Mouse (Mus musculus) monocyte, adult 5-6 weeks (primary cell): ENCODE results near the gene Kpna4. TPM values are rescaled to one million over a fixed set of nuclear protein-coding genes. Genes with fewer than 3 reads are reported as not detected.
"Not testable (repeated sequence)": the region's sequence is repeated elsewhere in the genome, so short reads cannot be mapped to it uniquely, and the experiment has no call there.

Source experiments
- ATAC-seq: fragments of 153-309, 156-312 bp; replicated peaks from 2 replicates; pipeline ENCODE4 v1.8.0; 2017; ENCODE audit warnings: mild to moderate bottlenecking; ENCODE audit not compliant: low TSS enrichment, insufficient number of reproducible peaks, severe bottlenecking, poor library complexity, low FRiP score
- total RNA-seq: library from RNA; stranded (forward); fragments of 200-1000, 200-491, 200-594 nt; gene quantifications from 3 replicates; pipeline ENCODE4 v1.2.3, GENCODE M21; 2017

Kpna4 gene
- total RNA-seq, 1 experiment from 2014 or later: 173 TPM

DNA sequence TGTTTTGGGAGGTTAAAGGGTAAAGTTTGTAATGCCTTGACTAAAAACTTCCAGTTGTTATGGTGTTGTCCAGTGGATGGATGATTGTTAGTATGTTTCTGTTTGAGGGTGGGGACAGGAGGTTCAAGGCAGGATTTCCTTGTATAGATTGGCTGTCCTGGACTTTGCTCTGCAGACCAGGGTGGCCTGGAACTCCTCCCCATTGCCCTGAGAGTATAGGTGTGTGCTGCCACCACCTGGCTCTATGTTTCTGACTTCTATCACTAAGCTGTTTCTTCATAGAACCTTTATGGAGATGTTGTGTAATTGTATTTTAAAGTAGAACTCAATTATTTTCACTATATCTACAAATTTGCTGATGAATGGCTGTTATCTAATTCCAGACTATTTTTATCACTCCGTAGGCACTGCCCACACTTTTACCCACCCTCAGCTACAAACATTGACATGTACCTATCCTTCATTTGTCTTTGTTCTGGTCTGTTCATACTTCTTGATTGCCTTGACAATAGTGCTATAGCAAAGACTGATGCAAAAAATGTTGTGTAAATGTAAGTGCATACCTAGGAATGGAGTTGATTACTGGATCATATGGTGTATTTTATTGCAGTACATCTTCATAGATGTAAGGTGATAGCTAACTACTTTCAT is 100.7 kb downstream of the Kpna4 start:
- ATAC-seq: no peak

DNA sequence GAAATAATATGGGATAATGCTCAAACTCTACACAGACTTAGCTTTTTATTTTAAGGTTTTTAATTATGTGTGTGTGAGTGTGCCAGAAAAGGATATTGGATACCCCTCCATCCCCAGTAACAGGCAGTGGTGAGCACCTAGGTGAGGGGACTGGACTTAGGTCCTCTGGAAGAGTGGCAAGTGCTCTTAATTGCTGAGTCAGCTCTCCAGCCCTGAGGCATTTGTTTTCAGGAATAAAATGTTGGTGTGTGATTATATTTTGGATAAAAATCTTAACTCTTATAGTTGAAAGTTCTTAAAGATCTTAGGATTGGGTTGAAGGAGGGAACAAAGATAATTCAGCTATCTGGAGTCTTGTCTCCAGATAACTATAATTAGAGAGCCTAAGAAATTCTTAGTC is 106.1 kb downstream of the Kpna4 start:
- ATAC-seq: no peak

DNA sequence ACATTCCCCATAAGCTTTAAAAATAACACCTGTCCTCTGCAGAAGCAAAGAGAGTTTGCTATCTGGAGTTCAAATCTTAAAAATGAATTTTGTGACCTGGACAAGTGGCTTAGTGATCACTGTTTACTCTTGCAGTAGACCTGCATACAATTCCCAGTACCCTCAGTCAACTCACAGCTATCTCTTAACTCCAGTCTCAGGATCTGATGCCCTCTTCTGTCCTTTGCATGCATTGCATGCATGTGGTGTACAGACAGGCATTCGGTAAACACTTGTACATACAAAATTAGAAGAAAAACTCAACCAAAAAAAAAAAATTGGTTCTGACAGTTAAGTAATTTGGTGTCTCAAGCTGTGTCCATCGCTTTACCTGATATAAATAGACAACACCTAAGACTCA is 106.6 kb downstream of the Kpna4 start:
- no peak for ATAC-seq

DNA sequence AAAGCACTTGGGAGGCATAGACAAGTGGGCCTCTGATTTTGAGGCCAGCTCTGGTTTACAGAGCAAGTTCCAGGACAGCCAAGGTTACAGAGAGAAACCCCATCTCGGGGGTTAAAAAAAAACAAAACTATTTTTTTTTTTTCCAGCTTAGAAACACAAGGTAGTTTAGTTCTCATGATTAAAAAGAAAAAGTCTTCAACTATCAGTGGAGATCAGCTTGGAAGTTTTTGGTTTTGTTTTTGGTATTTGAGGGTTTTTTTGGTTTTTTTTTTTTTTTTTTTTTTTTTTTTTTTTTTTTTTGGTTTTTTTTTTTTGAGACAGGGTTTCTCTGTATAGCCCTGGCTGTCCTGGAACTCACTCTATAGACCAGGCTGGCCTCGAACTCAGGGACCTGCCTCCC is 108.3 kb downstream of the Kpna4 start:
- not testable (repeated sequence) for ATAC-seq

DNA sequence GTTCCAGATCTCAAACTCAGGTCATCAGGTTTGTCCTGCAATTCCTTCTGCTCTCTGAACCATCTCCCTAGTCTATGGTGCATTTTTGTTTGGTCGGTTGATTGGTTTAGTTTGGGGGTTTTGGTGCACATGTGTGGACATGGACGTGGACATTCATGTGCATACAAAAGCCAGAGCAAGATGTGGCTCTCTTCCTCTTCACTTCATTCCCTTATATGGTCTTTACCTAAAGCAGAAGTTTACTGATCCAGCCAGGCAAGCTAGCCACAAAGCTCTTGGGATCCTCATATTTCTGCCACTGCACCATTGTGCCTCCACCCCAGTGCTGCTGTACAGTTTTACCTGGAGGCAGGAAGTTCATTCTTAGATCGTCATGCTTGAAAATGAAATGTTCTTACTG is 109.7 kb downstream of the Kpna4 start:
- peak; percentile 70 for ATAC-seq

Other genes starting within 250 kb of the Kpna4 start
- gene Ift80, start 122.5 kb downstream of the Kpna4 start, total RNA-seq: 2.8 to 7.6 TPM (median 6.0 TPM) in 3 replicates
- gene Smc4, start 122.4 kb downstream of the Kpna4 start, total RNA-seq: 273 to 382 TPM (median 309 TPM) in 3 replicates
- gene Trim59, start 82.4 kb downstream of the Kpna4 start, total RNA-seq: 10.0 to 13.3 TPM (median 10.2 TPM) in 3 replicates
- 0.86 TPM in 1 of 3 replicates, not detected in the others for gene Arl14, start 95.3 kb upstream of the Kpna4 start, total RNA-seq
- 1.5 to 3.3 TPM (median 1.5 TPM) in 3 replicates for gene Ppm1l, start 189.7 kb upstream of the Kpna4 start, total RNA-seq